Mouse (Mus musculus): Measurements from ENCODE around the gene Nsd2. TPM values are rescaled to one million over a fixed set of nuclear protein-coding genes. Genes with fewer than 3 reads are reported as not detected.

Nsd2 gene
- total and polyA plus RNA-seq, 2 experiments from 2014 or later = 69.4 to 76.2 TPM

DNA sequence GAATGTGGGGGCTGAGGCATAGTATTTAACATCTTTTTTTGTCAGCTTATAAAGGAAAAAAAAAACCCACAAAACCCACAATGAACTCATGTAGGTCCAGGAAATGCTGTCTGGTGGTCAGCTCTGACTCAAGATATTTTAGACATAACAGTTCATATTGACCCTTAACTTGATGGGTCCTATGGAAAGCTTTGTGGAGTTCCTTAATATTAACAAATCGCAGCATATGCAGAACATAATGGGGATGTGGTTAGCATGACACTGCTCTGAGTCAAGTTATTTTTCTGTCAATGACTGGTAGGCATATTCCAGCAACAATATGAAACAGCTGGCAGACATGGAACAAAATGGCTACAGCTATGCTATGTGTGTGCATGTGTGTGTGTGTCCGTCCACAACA, 17.2 kb upstream of the Nsd2 start:
- H3K27me3 ChIP-seq (ENCODE audit: insufficient read depth, low read length) = no peaks in the 10 kb centered on the region
- no peak overlapping the region for H3K9ac ChIP-seq (replicated peaks; ENCODE audit: low read length)
- no peak overlapping the region for H3K4me3 ChIP-seq (ENCODE audit: low read length)
- peaks cover 5% of the 10 kb centered on the region for H3K9me3 ChIP-seq (ENCODE audit: low read length)
- no peak overlapping the region for H3K27ac ChIP-seq
- H3K4me2 ChIP-seq (ENCODE audit: low read depth, low read length) = no peak overlapping the region
- H3K4me1 ChIP-seq (ENCODE audit: insufficient read depth, low read length) = no peaks in the 10 kb centered on the region
- WGBS = 83% methylated on average over 2 of the region's 2 CpGs
- no peaks in the 10 kb centered on the region for H3K36me3 ChIP-seq (ENCODE audit: insufficient read depth, low read length)
- DNase-seq (ENCODE audit: low spot score) = no peak
- no peak for ATAC-seq
- TF ChIP-seq CTCF (IDR thresholded peaks at IDR 0.05; ENCODE audit: low read depth) = no peak

DNA sequence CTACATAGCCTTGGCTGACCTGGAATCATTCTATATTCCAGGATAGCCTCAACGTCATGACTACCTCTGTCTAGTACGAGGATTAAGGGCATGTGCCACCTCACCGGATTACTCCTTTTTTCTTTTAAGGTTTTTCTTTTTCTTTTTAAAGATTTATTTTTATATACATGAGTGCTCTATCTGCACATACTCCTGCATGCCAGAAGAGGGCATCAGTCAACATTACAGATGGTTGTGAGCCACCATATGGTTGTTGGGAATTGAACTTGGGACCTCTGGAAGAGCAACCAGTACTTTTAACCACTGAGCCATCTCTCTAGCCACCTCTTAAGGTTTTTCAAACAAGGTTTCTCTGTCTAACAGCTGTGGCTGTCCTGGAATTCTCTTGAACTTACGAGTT, 9.0 kb upstream of the Nsd2 start:
- Histone ChIP-seq H3K9me3 (ENCODE audit: low read length) (no peaks in the 10 kb centered on the region), H3K36me3 (ENCODE audit: insufficient read depth, low read length) (no peaks in the 10 kb centered on the region), H3K27ac (no peak overlapping the region), H3K9ac (replicated peaks; ENCODE audit: low read length) (no peak overlapping the region), H3K4me3 (ENCODE audit: low read length) (no peak overlapping the region), H3K27me3 (ENCODE audit: insufficient read depth, low read length) (no peaks in the 10 kb centered on the region), H3K4me1 (ENCODE audit: insufficient read depth, low read length) (no peaks in the 10 kb centered on the region), H3K4me2 (ENCODE audit: low read depth, low read length) (no peak overlapping the region)
- WGBS = 90% methylated on average over 4 of the region's 4 CpGs
- ATAC-seq = no peak
- TF ChIP-seq CTCF (IDR thresholded peaks at IDR 0.05; ENCODE audit: low read depth) = no peak
- DNase-seq (ENCODE audit: low spot score) = no peak

DNA sequence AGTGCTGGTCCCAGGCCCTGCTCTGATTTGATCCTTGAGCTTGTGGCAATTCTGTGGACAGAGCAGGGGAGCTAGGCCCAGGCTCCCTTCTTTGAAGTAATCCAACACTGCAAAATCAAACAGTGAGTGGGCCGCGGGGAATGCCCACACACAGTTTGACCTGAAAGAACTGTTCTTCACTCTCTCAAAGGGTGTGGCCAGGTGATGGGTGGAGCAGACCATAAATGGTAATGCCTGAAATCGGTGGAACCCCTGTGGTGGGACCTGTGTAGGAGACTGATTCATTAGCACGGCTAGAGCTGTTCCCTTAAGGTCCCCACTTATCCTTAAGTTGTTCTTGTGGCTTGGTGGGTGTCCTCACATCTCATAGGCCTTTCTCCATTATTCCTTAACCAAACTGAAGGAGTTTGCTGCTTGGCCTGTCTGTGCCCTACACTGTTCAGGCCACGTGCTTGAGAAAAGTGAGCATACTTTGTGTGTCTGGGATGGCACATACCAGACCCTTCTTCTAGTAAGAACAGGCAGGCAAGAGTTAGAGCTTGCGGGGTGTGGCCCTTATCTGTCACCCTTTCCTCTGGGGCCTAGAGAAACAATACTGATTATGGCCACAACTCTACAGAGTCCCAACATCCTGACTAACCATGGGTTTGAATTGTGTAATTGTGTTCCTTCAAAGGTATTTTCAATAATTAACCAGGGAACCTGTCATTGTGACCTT, 4.4 kb upstream of the Nsd2 start:
- TF ChIP-seq CTCF (IDR thresholded peaks at IDR 0.05; ENCODE audit: low read depth) = no peak
- Histone ChIP-seq H3K9ac (replicated peaks; ENCODE audit: low read length) (no peak overlapping the region), H3K4me1 (ENCODE audit: insufficient read depth, low read length) (no peaks in the 10 kb centered on the region), H3K27me3 (ENCODE audit: insufficient read depth, low read length) (no peaks in the 10 kb centered on the region), H3K9me3 (ENCODE audit: low read length) (no peaks in the 10 kb centered on the region), H3K4me2 (ENCODE audit: low read depth, low read length) (no peak overlapping the region), H3K4me3 (ENCODE audit: low read length) (no peak overlapping the region), H3K27ac (no peak overlapping the region), H3K36me3 (ENCODE audit: insufficient read depth, low read length) (no peaks in the 10 kb centered on the region)
- DNase-seq (ENCODE audit: low spot score) (no peak), ATAC-seq (no peak)
- WGBS = 89% methylated on average over 6 of the region's 6 CpGs

DNA sequence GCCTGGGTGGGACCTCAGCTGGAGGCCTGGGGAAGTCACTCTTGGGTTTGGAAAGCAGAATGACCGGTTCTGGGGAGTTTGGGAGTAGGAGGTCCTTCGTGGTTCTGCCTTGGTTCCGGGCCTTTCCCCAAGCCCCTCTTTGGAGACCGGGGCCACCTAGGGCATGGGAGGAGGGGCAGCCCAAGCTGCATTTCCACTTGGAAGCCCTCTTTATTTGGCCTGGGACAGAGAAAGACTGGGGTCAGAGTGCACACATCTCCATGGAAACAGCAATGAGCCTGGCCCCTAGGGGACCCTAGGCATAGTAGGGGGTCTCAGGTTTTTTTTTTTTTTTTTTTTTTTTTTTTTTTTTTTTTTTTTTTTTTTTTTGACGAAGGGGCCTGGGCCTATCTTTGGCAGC, 2.4 kb upstream of the Nsd2 start:
- H3K4me2 ChIP-seq (ENCODE audit: low read depth, low read length) = no peak overlapping the region
- 10% methylated on average over 5 of the region's 5 CpGs for WGBS
- H3K27me3 ChIP-seq (ENCODE audit: insufficient read depth, low read length) = no peaks in the 10 kb centered on the region
- no peak for ATAC-seq
- H3K9me3 ChIP-seq (ENCODE audit: low read length) = no peaks in the 10 kb centered on the region
- H3K4me1 ChIP-seq (ENCODE audit: insufficient read depth, low read length) = peaks cover 12% of the 10 kb centered on the region
- no peak overlapping the region for H3K27ac ChIP-seq
- TF ChIP-seq CTCF (IDR thresholded peaks at IDR 0.05; ENCODE audit: low read depth) = no peak
- H3K36me3 ChIP-seq (ENCODE audit: insufficient read depth, low read length) = no peaks in the 10 kb centered on the region
- no peak for DNase-seq (ENCODE audit: low spot score)
- no peak overlapping the region for H3K9ac ChIP-seq (replicated peaks; ENCODE audit: low read length)
- H3K4me3 ChIP-seq (ENCODE audit: low read length) = no peak overlapping the region

DNA sequence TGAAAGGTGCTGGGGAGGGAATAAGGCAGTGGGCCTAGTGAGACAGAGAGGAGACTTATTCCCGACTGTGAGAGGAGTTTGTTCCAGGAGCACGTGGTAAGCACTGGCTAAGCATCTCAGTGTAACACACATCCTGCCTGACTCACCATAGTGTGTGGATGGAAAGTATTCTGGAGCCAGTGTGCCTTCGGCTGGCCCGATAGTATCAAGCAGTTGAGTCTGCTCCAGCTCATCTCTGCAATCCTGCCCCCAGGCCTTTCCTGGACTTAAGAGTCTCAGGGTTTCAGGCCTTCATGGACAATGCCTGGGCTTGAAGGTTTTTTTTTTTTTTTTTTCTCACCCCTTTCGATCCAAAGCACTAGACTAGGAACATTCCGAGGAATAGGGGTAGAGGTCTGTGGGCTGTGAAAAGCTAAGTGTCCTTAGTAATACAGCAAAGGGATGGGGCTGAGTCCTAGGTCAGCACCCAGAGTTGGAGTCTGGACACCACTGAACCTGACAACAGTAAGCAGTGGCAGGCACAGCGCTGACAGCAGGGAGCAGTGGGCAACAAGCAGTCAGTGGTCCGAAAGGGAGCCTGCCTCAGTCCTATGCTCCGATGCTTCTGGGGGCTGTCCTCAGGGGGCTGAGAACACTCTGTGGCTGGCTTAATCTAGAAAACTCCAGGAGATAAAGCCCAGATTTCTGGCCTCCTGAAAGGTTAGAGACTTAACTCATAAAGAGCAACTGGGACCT, 1.2 kb upstream of the Nsd2 start:
- peak overlapping the region; percentile 95 for H3K4me3 ChIP-seq (ENCODE audit: low read length)
- no peaks in the 10 kb centered on the region for H3K36me3 ChIP-seq (ENCODE audit: insufficient read depth, low read length)
- no peaks in the 10 kb centered on the region for H3K27me3 ChIP-seq (ENCODE audit: insufficient read depth, low read length)
- no peaks in the 10 kb centered on the region for H3K9me3 ChIP-seq (ENCODE audit: low read length)
- H3K4me1 ChIP-seq (ENCODE audit: insufficient read depth, low read length) = peaks cover 18% of the 10 kb centered on the region
- DNase-seq (ENCODE audit: low spot score) (peak; percentile 6), ATAC-seq (peak; percentile 10; the same call in 1 of the 2 replicates)
- WGBS = 4% methylated on average over 9 of the region's 9 CpGs
- peak overlapping the region; percentile 73 for H3K4me2 ChIP-seq (ENCODE audit: low read depth, low read length)
- H3K27ac ChIP-seq = peak overlapping the region; percentile 99
- no peak for TF ChIP-seq CTCF (IDR thresholded peaks at IDR 0.05; ENCODE audit: low read depth)
- peak overlapping the region; percentile 99 for H3K9ac ChIP-seq (replicated peaks; ENCODE audit: low read length)

DNA sequence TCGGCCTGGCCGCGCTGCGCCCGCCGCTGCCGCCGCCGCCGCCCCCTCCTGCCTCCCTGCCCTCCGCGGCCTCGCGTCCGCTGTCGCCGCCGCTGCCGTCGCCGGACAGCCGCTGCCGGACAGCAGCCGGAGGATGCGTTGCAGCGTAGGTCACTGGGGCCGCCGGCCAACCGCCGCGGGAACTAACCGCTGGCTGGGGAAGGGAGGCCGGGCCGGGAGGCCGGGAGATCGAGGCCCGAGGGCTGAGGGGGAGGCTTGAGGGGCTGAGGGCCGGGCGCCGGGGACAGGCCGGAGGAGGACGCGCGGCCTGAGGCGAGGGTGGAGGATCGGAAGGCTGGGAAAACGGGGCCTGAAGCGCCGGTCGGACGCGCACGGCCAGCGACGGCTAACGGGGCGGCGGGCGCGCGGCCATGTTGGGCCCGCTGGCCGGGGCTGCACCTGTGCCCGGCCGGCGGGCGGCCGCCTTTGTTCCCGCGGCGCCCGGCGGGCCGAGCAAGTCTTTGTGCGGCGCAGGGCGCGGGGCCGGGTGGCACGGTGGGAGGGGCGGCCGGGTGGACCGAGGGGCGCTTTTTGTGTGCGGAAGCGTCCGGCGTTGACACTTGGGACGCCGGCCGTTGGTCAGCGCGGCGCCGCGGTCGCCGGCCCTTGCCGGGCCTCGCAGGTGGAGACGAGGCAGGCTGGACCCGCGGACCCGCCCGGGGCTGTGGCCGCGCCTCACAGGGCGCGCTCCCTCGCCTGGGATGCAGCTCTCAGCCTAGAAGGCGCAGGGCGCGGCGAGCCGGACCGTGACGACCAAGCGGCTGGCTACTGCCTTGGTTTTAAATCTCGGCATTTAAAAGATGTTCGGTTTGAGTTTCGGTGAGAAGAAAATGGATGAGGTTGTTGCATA, 452 bp downstream of the Nsd2 start:
- no peaks in the 10 kb centered on the region for H3K9me3 ChIP-seq (ENCODE audit: low read length)
- H3K4me3 ChIP-seq (ENCODE audit: low read length) = peak overlapping the region; percentile 95
- H3K36me3 ChIP-seq (ENCODE audit: insufficient read depth, low read length) = no peaks in the 10 kb centered on the region
- H3K4me2 ChIP-seq (ENCODE audit: low read depth, low read length) = peak overlapping the region; percentile 73
- peak overlapping the region; percentile 99 for H3K9ac ChIP-seq (replicated peaks; ENCODE audit: low read length)
- no peaks in the 10 kb centered on the region for H3K27me3 ChIP-seq (ENCODE audit: insufficient read depth, low read length)
- peak; percentile 69 for DNase-seq (ENCODE audit: low spot score)
- peak; percentile 30 for ATAC-seq
- H3K4me1 ChIP-seq (ENCODE audit: insufficient read depth, low read length) = peaks cover 18% of the 10 kb centered on the region
- under 1% methylated on average over 93 of the region's 121 CpGs for WGBS
- H3K27ac ChIP-seq = peak overlapping the region; percentile 99
- no peak for TF ChIP-seq CTCF (IDR thresholded peaks at IDR 0.05; ENCODE audit: low read depth)

Data from hindbrain, postnatal 0 days (tissue).